Comparison of ENCODE assay signal across 8 mouse cellular contexts in the genomic region with DNA sequence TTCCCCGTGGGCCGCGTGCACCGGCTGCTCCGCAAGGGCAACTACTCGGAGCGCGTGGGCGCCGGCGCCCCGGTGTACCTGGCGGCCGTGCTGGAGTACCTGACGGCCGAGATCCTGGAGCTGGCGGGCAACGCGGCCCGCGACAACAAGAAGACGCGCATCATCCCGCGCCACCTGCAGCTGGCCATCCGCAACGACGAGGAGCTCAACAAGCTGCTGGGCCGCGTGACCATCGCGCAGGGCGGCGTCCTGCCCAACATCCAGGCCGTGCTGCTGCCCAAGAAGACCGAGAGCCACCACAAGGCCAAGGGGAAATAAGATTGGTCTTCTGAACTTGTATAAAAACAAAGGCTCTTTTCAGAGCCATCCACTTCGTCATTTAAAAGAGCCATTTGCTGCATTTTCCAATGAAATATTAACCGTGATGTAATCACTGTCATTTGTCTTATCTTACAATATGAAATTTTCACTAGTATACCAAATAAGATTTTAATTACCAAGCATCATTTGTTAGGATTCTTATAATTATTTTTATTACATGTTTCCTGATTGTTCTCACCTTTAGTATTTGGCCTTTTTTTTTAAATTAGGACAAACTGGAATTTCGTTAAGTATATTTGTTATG. TPM values are rescaled to one million over a fixed set of nuclear protein-coding genes. Genes with fewer than 3 reads are reported as not detected.
DNase-seq lines count a peak whose midpoint lies in the region; ATAC-seq lines count a peak whose summit lies in the region.
"Not testable (repeated sequence)": the region's sequence is repeated elsewhere in the genome, so short reads cannot be mapped to it uniquely, and the experiment has no call there.

No protein-coding gene starts in this region.

- 0% methylated on average over 5 of the region's 39 CpGs for WGBS in embryonic facial prominence, embryonic 15.5 days
- WGBS in heart, embryonic 11.5 days (ENCODE audit: insufficient replicate concordance): 5% methylated on average over 5 of the region's 39 CpGs
- 0% methylated on average over 12 of the region's 39 CpGs for WGBS in limb, embryonic 13.5 days
- 5% methylated on average over 2 of the region's 39 CpGs for WGBS in macrophage (ENCODE audit: missing documents)
- WGBS in neural tube, embryonic 14.5 days: 1% methylated on average over 5 of the region's 39 CpGs

- H3K4me3 ChIP-seq in embryonic facial prominence, embryonic 15.5 days (replicated peaks): peak overlapping the region; percentile 49
- peak overlapping the region; percentile 25 for H3K4me3 ChIP-seq in heart, embryonic 11.5 days (ENCODE audit: low read depth, low read length)
- peak overlapping the region; percentile 53 for H3K4me3 ChIP-seq in limb, embryonic 13.5 days
- H3K4me3 ChIP-seq in macrophage (ENCODE audit: inconsistent target): peak overlapping the region; percentile 13; the same call in 1 of the 2 replicates
- H3K4me3 ChIP-seq in neural tube, embryonic 14.5 days (ENCODE audit: low read depth, low read length): peak overlapping the region; percentile 25

- not testable (repeated sequence) for ATAC-seq in embryonic facial prominence, embryonic 15.5 days (ENCODE audit: insufficient number of reproducible peaks, low FRiP score, low TSS enrichment, low read depth); heart, embryonic 11.5 days (replicated peaks; ENCODE audit: insufficient number of reproducible peaks, low FRiP score, low TSS enrichment); limb, embryonic 13.5 days (ENCODE audit: low FRiP score, low read depth); neural tube, embryonic 14.5 days (ENCODE audit: low read depth)

- H3K27ac ChIP-seq in embryonic facial prominence, embryonic 15.5 days (replicated peaks): peak overlapping the region; percentile 96
- H3K27ac ChIP-seq in heart, embryonic 11.5 days (ENCODE audit: low read depth, low read length): peak overlapping the region; percentile 96
- peak overlapping the region; percentile 88 for H3K27ac ChIP-seq in limb, embryonic 13.5 days
- H3K27ac ChIP-seq in macrophage: peak overlapping the region; percentile 67
- peak overlapping the region; percentile 75; the same call in 1 of the 2 replicates for H3K27ac ChIP-seq in neural tube, embryonic 14.5 days (ENCODE audit: low read depth, low read length)

- not testable (repeated sequence) for H3K27me3 ChIP-seq in embryonic facial prominence, embryonic 15.5 days; heart, embryonic 11.5 days (ENCODE audit: control insufficient read depth, insufficient read depth, low read length); limb, embryonic 13.5 days; neural tube, embryonic 14.5 days (ENCODE audit: control insufficient read depth, insufficient read depth, low read length)

- peak overlapping the region; percentile 67 for H3K4me2 ChIP-seq in embryonic facial prominence, embryonic 15.5 days (replicated peaks)
- H3K4me2 ChIP-seq in heart, embryonic 11.5 days: peak overlapping the region; percentile 75
- peak overlapping the region; percentile 61 for H3K4me2 ChIP-seq in limb, embryonic 13.5 days (replicated peaks)
- H3K4me2 ChIP-seq in neural tube, embryonic 14.5 days (ENCODE audit: low read depth, low read length): peak overlapping the region; percentile 73

- H3K9ac ChIP-seq in embryonic facial prominence, embryonic 15.5 days; neural tube, embryonic 14.5 days (replicated peaks; ENCODE audit: low read depth, low read length): not testable (repeated sequence)
- peak overlapping the region; percentile 59; the same call in 1 of the 2 replicates for H3K9ac ChIP-seq in heart, embryonic 11.5 days (ENCODE audit: low read depth, low read length)
- H3K9ac ChIP-seq in limb, embryonic 13.5 days: peak overlapping the region; percentile 66

- peak; percentile 75 for DNase-seq in 3134 (ENCODE audit: extremely low read depth, insufficient read length, low spot score)
- peak; percentile 61 for DNase-seq in ZHBTc4 (ENCODE audit: low read depth, low spot score)
- DNase-seq in induced T-regulatory cell, adult 2 months (ENCODE audit: low read depth): peak; percentile 72

- peaks cover 29% of the 10 kb centered on the region for H3K4me1 ChIP-seq in embryonic facial prominence, embryonic 15.5 days
- peaks cover 10% of the 10 kb centered on the region for H3K4me1 ChIP-seq in heart, embryonic 11.5 days (ENCODE audit: control insufficient read depth, insufficient read depth, low read length)
- H3K4me1 ChIP-seq in limb, embryonic 13.5 days: peaks cover 35% of the 10 kb centered on the region
- peaks cover 38% of the 10 kb centered on the region for H3K4me1 ChIP-seq in neural tube, embryonic 14.5 days (ENCODE audit: control insufficient read depth, insufficient read depth, low read length)

- H3K79me2 ChIP-seq in macrophage (ENCODE audit: inconsistent target): peaks cover 18% of the 10 kb centered on the region; the same call in 1 of the 2 replicates

- H3K9me3 ChIP-seq in embryonic facial prominence, embryonic 15.5 days (replicated peaks); heart, embryonic 11.5 days (replicated peaks; ENCODE audit: control insufficient read depth, low read length); limb, embryonic 13.5 days; neural tube, embryonic 14.5 days (ENCODE audit: control insufficient read depth, low read length): not testable (repeated sequence)

- H3K36me3 ChIP-seq in embryonic facial prominence, embryonic 15.5 days; heart, embryonic 11.5 days (ENCODE audit: control insufficient read depth, insufficient read depth, low read length); limb, embryonic 13.5 days; macrophage (ENCODE audit: inconsistent target); neural tube, embryonic 14.5 days (ENCODE audit: control insufficient read depth, insufficient read depth, low read length): not testable (repeated sequence)

RNA-seq across cellular contexts. Expression of a gene that starts 0.5 kb away (rescaled TPM):
- polyA plus RNA-seq in embryonic facial prominence, embryonic 15.5 days (2015; fragmentation: Nextera tagmentation; extraction: Ambion mirVana): 1.8 and 3.9 TPM in 2 replicates
- polyA plus RNA-seq in heart, embryonic 11.5 days (2014; fragmentation: Nextera tagmentation; extraction: Ambion mirVana): 0.44 and 1.3 TPM in 2 replicates
- polyA plus RNA-seq in limb, embryonic 13.5 days (2015; fragmentation: Nextera tagmentation; extraction: Ambion mirVana): 1.0 and 3.0 TPM in 2 replicates
- total RNA-seq in macrophage (2018; cell fraction: chromatin; rRNA removed): 10 to 100 TPM in 13 of 26 experiments, 1 to 10 TPM in 9, not detected in 4; 1.7 to 29.9 (median 13.5) TPM
- total RNA-seq in macrophage (2018; cell fraction: cytosol; rRNA removed): 10 to 100 TPM in 8 of 26 experiments, 1 to 10 TPM in 18; 1.8 to 22.0 (median 5.7) TPM
- 10 to 100 TPM in 6 of 26 experiments, 1 to 10 TPM in 16, not detected in 4; 2.3 to 19.6 (median 6.7) TPM for total RNA-seq in macrophage (2018; cell fraction: nucleus; rRNA removed)
- polyA plus RNA-seq in macrophage (2018): not detected in 3 replicates
- 1.1 TPM in 1 of 2 replicates, not detected in the other for polyA plus RNA-seq in neural tube, embryonic 14.5 days (2014; fragmentation: Nextera tagmentation; extraction: Ambion mirVana)

RNA-seq across cellular contexts. Expression of a gene that starts 0.7 kb away (rescaled TPM):
- 2.8 and 3.7 TPM in 2 replicates for polyA plus RNA-seq in embryonic facial prominence, embryonic 15.5 days (2015; fragmentation: Nextera tagmentation; extraction: Ambion mirVana)
- polyA plus RNA-seq in heart, embryonic 11.5 days (2014; fragmentation: Nextera tagmentation; extraction: Ambion mirVana): 1.3 and 2.6 TPM in 2 replicates
- polyA plus RNA-seq in limb, embryonic 13.5 days (2015; fragmentation: Nextera tagmentation; extraction: Ambion mirVana): 9.1 and 16.5 TPM in 2 replicates
- total RNA-seq in macrophage (2018; cell fraction: chromatin; rRNA removed): 10 to 100 TPM in 1 of 26 experiments, 1 to 10 TPM in 7, not detected in 18; 2.5 to 14.3 (median 4.4) TPM
- total RNA-seq in macrophage (2018; cell fraction: cytosol; rRNA removed): 10 to 100 TPM in 14 of 26 experiments, 1 to 10 TPM in 12; 2.2 to 37.9 (median 12.3) TPM
- 10 to 100 TPM in 1 of 26 experiments, 1 to 10 TPM in 19, not detected in 6; 2.0 to 18.2 (median 3.3) TPM for total RNA-seq in macrophage (2018; cell fraction: nucleus; rRNA removed)
- not detected in 3 replicates for polyA plus RNA-seq in macrophage (2018)
- 0.94 TPM in 1 of 2 replicates, not detected in the other for polyA plus RNA-seq in neural tube, embryonic 14.5 days (2014; fragmentation: Nextera tagmentation; extraction: Ambion mirVana)

RNA-seq across cellular contexts. Expression of a gene that starts 0.9 kb away (rescaled TPM):
- 5.0 and 6.0 TPM in 2 replicates for polyA plus RNA-seq in embryonic facial prominence, embryonic 15.5 days (2015; fragmentation: Nextera tagmentation; extraction: Ambion mirVana)
- 2.9 and 4.6 TPM in 2 replicates for polyA plus RNA-seq in heart, embryonic 11.5 days (2014; fragmentation: Nextera tagmentation; extraction: Ambion mirVana)
- polyA plus RNA-seq in limb, embryonic 13.5 days (2015; fragmentation: Nextera tagmentation; extraction: Ambion mirVana): 7.8 and 8.4 TPM in 2 replicates
- total RNA-seq in macrophage (2018; cell fraction: chromatin; rRNA removed): 10 to 100 TPM in 4 of 26 experiments, 1 to 10 TPM in 21, not detected in 1; 1.6 to 20.7 (median 7.1) TPM
- 1 to 10 TPM in 25 of 26 experiments, under 1 TPM in 1; 0.99 to 9.3 (median 2.9) TPM for total RNA-seq in macrophage (2018; cell fraction: cytosol; rRNA removed)
- total RNA-seq in macrophage (2018; cell fraction: nucleus; rRNA removed): 10 to 100 TPM in 5 of 26 experiments, 1 to 10 TPM in 21; 1.2 to 23.8 (median 4.6) TPM
- polyA plus RNA-seq in macrophage (2018): 0.13 to 1.1 TPM in 2 of 3 replicates, not detected in the other
- polyA plus RNA-seq in neural tube, embryonic 14.5 days (2014; fragmentation: Nextera tagmentation; extraction: Ambion mirVana): 0.50 and 1.1 TPM in 2 replicates

RNA-seq across cellular contexts. Expression of a gene that starts 3.5 kb away (rescaled TPM):
- 6.5 and 8.3 TPM in 2 replicates for polyA plus RNA-seq in embryonic facial prominence, embryonic 15.5 days (2015; fragmentation: Nextera tagmentation; extraction: Ambion mirVana)
- polyA plus RNA-seq in heart, embryonic 11.5 days (2014; fragmentation: Nextera tagmentation; extraction: Ambion mirVana): 2.3 and 6.5 TPM in 2 replicates
- 11.2 and 14.4 TPM in 2 replicates for polyA plus RNA-seq in limb, embryonic 13.5 days (2015; fragmentation: Nextera tagmentation; extraction: Ambion mirVana)
- total RNA-seq in macrophage (2018; cell fraction: chromatin; rRNA removed): 10 to 100 TPM in 17 of 26 experiments, 1 to 10 TPM in 9; 3.7 to 73.8 (median 11.9) TPM
- total RNA-seq in macrophage (2018; cell fraction: cytosol; rRNA removed): 100 to 1,000 TPM in 1 of 26 experiments, 10 to 100 TPM in 25; 17.9 to 110 (median 36.8) TPM
- 10 to 100 TPM in 23 of 26 experiments, 1 to 10 TPM in 3; 3.5 to 63.4 (median 21.2) TPM for total RNA-seq in macrophage (2018; cell fraction: nucleus; rRNA removed)
- polyA plus RNA-seq in macrophage (2018): 0.65 to 7.9 TPM (median 2.9 TPM) in 3 replicates
- 0.75 and 1.1 TPM in 2 replicates for polyA plus RNA-seq in neural tube, embryonic 14.5 days (2014; fragmentation: Nextera tagmentation; extraction: Ambion mirVana)

RNA-seq across cellular contexts. Expression of a gene that starts 3.6 kb away (rescaled TPM):
- 53.3 and 77.8 TPM in 2 replicates for polyA plus RNA-seq in embryonic facial prominence, embryonic 15.5 days (2015; fragmentation: Nextera tagmentation; extraction: Ambion mirVana)
- polyA plus RNA-seq in heart, embryonic 11.5 days (2014; fragmentation: Nextera tagmentation; extraction: Ambion mirVana): 27.6 and 34.5 TPM in 2 replicates
- 110 and 115 TPM in 2 replicates for polyA plus RNA-seq in limb, embryonic 13.5 days (2015; fragmentation: Nextera tagmentation; extraction: Ambion mirVana)
- total RNA-seq in macrophage (2018; cell fraction: chromatin; rRNA removed): 10 to 100 TPM in 1 of 26 experiments, 1 to 10 TPM in 10, not detected in 15; 1.3 to 11.1 (median 3.0) TPM
- total RNA-seq in macrophage (2018; cell fraction: cytosol; rRNA removed): 10 to 100 TPM in 10 of 26 experiments, 1 to 10 TPM in 16; 2.5 to 16.9 (median 7.4) TPM
- 10 to 100 TPM in 1 of 26 experiments, 1 to 10 TPM in 19, not detected in 6; 1.4 to 10.2 (median 2.5) TPM for total RNA-seq in macrophage (2018; cell fraction: nucleus; rRNA removed)
- polyA plus RNA-seq in macrophage (2018): 0.70 to 2.0 TPM (median 0.90 TPM) in 3 replicates
- 11.7 and 12.9 TPM in 2 replicates for polyA plus RNA-seq in neural tube, embryonic 14.5 days (2014; fragmentation: Nextera tagmentation; extraction: Ambion mirVana)
